Mouse (Mus musculus): ENCODE results near the gene Fam19a5.

Gene Fam19a5

GRCm38 (mm10) chr15:87597149-87597548 is 53.0 kb downstream of the Fam19a5 start:
- DNase-seq = peak; percentile 44

DNA sequence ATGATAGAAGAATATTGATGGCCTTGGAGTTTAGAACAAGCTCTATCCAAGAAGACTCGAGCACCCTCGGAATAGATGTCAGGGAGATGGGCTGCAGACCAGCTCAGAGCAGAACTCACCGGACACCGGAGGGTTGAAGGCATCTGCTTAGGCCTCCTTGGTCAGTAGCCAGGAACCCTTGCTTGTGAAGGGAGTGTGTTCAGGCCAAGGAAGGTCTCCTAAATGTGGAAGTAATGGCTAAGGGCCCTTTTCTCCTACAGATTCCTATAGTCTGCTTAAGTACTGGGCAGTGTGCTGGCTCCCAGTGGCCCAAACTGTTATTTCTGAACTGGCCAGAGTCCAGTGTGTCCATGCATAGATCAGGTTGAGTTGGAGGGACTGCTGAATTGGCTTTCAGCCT is 53.7 kb downstream of the Fam19a5 start:
- DNase-seq = no peak

GRCm38 (mm10) chr15:87598636-87599035 is 54.5 kb downstream of the Fam19a5 start:
- no peak for DNase-seq

- DNase-seq = no peak
Measured at GRCm38 (mm10) chr15:87603316-87603715, 59.2 kb downstream of the Fam19a5 start.

DNA sequence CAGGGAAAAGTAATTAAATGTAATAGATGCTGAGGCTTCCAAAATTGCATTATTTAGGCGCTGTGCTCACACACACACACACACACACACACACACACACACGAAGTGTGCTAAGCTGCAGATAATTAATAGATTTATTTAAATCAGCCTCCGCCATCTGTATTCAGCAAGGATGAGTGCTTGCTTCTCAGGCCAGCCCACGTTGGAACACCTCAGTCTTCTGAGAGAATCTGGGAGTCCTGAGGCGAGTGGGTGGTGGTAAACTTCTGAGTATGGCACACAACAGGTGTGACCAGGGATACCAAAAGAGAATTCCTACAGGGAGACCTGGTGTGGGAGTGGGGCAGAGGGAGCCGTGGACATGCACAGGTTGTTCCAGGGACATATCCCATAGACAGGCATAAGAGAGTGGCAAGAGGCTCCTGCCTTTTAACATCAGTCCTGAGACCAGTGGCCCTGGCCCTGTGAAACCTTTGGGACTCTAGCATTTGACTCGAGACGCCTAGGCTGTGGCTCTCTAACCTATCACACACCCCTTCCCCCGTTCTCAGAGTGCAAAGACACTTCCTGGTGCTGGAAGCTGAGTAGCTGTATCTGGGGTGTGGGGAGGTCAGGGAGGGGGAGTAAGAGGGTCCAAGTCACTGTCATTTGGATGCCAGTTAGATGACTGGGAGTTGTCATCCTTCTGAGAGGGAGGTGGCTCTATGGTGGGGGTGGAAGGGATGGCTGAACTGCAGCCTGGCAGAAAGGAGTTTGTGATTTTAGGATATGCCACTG is 61.6 kb downstream of the Fam19a5 start:
- no peak for DNase-seq

- DNase-seq = no peak
Measured at GRCm38 (mm10) chr15:87606702-87607101, 62.6 kb downstream of the Fam19a5 start.

DNA sequence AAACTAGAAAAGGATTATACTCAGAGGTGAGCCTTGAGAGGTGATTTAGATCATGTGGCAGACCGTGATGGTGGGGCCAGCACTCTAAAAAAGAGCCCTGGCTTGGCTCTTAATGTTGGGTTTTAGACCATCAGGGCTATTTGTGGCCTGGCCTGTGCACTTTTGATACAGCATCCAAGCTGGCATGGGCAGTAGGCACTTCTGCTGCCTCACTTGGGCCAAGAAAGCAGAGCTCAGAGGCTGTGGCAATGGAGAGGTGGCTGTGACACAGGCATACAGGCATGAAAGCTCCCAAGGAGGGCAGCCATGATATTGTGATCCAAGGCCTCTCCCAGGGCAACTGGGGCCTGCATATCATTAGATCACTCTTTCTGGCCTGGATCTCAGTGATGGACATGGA is 65.1 kb downstream of the Fam19a5 start:
- no peak for DNase-seq

DNA sequence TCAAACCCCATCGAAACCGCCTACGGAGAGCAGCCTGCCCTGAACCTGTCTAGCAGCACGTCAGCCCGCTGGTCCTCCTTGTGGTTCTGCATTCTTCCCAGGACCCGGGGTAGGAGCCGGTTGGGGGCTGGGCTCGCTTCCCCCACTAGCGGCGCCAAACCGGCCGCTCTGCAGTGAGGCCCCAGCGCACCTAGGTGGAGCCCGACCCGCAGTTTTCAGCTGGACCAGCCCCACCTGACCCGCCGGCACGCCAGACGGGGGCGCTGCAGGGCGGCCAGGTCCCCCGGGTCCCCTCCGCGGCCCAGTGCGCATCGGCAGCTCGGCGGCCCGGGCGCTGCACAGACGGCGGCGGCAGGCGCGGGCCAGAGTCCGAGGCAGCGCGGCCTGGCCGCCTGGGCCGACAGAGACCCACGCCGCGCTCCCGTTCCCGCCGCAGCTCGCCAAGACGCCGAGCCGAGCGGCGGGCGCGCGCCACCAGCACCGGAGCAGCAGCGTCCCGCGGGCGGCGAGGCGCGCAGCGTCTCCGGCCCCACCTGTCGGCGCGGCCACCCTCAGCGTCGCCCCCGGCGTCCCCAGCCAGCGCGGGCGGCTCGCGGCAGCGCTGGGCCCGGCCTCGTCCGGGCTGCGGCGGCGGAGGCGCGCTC is 80.0 kb downstream of the Fam19a5 start:
- peak; percentile 91 for DNase-seq

- no peak for DNase-seq
Measured at GRCm38 (mm10) chr15:87624610-87625091, 80.6 kb downstream of the Fam19a5 start.

DNA sequence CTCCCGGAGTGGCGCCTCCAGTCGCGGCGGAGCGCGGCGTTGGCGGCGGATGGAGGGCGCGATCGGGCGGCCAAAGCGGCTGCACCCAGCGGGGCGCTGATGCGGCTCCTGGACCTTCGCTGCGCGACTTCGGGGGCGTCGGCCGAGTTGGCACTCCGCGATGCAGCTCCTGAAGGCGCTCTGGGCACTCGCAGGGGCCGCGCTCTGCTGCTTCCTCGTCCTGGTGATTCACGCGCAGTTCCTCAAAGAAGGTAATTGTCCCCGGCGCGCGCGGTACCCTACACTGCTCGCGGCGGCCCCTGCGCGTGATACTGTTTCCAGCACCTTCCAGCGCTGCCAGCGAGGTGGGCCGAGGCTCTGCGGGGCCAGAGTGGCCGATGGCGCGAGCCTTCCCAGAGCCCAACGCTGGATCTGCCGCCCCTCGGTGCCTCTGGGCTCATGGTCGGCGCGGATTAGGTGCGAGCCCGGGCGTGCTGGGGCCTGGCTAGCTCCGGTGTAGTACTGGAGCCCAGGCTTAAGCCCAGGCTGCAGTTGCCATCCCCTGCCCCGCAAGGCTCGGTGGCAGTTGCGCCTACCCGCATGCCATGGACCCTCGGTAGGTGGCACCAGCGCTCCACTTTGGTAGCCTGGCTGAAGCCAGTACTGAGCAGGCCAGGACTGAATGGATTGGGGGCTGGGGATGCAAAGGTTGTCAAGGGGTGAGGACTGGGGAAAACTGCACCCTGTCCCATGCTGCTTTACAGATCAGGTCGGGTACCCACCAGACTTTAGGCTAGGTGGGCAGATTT is 81.3 kb downstream of the Fam19a5 start:
- peak; percentile 93 for DNase-seq

- DNase-seq = no peak
Measured at GRCm38 (mm10) chr15:87635272-87635671, 91.2 kb downstream of the Fam19a5 start.

DNA sequence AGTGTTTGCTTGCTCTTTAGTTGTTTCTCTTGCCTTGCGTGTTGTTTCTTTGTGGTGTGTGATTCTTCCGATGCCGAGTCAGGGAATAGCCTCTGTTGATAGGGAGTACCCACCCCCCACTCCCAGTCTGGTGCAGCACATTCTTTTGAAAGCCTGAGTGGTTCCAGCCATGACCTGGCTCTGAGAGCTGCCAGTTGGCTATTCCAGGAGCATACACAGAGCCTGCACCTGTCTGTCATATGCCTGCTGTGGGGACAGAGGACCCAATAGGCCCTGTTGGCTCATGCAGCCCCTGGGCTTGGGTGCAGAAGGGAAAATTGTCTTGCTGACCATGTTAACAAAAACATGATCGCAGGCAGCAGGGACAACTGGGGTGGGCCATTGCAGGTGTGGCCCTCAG is 92.3 kb downstream of the Fam19a5 start:
- no peak for DNase-seq

- no peak for DNase-seq
Measured at GRCm38 (mm10) chr15:87637234-87637633, 93.1 kb downstream of the Fam19a5 start.

- no peak for DNase-seq
Measured at GRCm38 (mm10) chr15:87638270-87638669, 94.2 kb downstream of the Fam19a5 start.

DNA sequence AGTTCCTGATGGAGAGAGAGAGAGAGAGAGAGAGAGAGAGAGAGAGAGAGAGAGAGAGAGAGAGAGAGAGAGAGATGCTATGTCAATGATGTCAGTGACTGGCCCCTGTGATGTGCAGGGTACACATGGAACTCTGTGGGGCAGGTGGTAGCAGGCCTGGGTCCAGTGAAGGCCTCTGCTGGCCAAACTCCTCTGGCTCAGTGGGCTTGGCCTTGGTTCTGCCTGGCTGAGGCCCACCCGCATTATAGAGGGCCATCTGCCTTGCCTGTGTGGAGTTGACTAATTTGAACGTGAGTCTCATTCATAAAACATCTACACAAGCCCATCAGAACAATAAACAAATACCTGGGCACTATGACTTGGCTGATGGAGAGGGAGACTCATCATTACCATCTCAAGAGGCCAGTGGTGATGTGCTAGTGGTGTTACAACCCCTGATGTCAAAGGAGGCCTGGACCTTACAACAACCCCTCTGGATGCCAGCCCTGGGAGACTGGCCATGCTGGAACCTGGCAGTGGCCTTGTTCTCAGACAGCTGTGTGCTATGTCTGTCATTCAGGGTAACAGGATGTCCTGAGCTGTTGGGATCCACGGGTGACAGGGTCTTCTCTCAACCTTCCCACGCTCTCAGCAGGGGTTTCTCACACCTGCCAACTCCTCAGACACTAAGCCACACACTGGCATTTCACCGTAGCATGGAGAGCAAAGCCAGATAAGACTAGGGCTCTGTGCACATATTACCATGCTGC is 102.4 kb downstream of the Fam19a5 start:
- no peak for DNase-seq

GRCm38 (mm10) chr15:87649651-87650050 is 105.6 kb downstream of the Fam19a5 start:
- no peak for DNase-seq

DNA sequence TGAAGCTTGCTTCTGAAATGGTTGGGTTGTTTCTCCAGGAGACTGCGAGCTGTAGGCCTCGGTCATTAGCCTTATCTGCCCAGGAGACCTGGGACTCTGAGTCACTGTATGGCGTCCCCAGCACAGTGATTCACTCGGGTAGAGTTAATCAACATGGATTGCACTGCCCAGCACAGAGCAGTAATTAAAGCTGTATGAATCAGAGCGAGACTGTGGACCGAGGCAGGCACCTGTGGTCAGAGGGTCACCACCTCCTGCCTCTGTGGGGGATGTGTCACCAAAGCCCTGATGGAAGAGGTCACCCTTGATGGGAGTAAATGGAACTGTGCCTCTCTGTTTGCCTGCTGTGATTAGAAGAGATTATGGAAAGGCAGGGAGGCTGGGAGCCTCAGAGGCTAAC is 110.5 kb downstream of the Fam19a5 start:
- DNase-seq = no peak

DNA sequence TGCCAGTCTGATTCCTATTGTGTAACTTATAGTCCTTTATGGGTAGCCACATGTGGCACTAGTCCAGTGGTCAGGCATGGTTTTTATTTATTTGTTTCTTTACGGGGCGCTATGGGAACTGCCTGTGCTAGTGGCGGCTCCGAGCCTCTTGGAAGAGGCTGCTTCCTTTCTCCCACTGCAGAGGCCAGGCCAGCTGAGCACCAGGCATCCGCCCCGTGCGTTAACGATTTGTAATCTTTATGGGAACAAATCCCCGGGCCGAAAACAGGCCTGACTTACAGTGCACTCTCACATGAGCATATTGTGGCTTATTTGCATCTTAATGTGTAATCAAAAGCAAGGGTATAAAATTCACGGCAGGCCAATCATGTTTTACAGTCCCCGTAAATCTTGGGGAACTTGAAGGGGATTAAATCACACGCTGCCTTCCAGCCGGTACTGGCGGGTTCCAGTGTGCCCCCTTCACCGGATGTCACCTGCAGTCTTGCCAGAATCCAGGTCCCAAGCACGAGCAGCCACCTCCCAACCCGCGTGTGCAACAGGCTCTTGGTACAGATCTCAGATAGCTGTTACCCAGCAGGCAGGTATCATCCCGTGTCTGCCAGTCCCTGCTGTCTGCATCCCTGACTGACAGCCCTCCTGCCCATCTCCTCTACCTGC is 112.5 kb downstream of the Fam19a5 start:
- no peak for DNase-seq

GRCm38 (mm10) chr15:87659729-87660128 is 115.6 kb downstream of the Fam19a5 start:
- no peak for DNase-seq

GRCm38 (mm10) chr15:87661954-87662353 is 117.9 kb downstream of the Fam19a5 start:
- no peak for DNase-seq

GRCm38 (mm10) chr15:87666041-87666750 is 122.1 kb downstream of the Fam19a5 start:
- no peak for DNase-seq

GRCm38 (mm10) chr15:87667416-87667815 is 123.3 kb downstream of the Fam19a5 start:
- DNase-seq = no peak
